Mouse (Mus musculus) liver, adult 2 months (tissue): ENCODE measurements around the gene Spc24.

Experiments used
- CTCF ChIP-seq: fragments of 200-500 bp; IDR thresholded peaks from 2 replicates; pipeline ENCODE4 v1.5.1; 2011; ENCODE audit warnings: low read depth, low read length, control low read depth
- POLR2A ChIP-seq: fragments of 200-500 bp; IDR thresholded peaks from 2 replicates; pipeline ENCODE4 v1.6.1; 2011; ENCODE audit warnings: low read length, control low read depth; ENCODE audit not compliant: insufficient read depth; ENCODE audit errors: extremely low read depth

- TF ChIP-seq CTCF (no peak), POLR2A (no peak)
Measured at GRCm38 (mm10) chr9:21794344-21794834, 34.3 kb upstream of the Spc24 start.
